Mouse (Mus musculus) embryonic facial prominence, embryonic 13.5 days (tissue): ENCODE measurements around the gene Tdg. TPM values are rescaled to one million over a fixed set of nuclear protein-coding genes. Genes with fewer than 3 reads are reported as not detected.
A peak's percentile ranks its signal among the peaks of the same experiment; 100 is the strongest.

ENCODE experiments used
- ATAC-seq: fragments of 200-750 bp; cut with Nextera tagmentation; 2 replicates; pipeline ENCODE4 v1.8.0; 2017; ENCODE audit warnings: low read depth; ENCODE audit not compliant: insufficient number of reproducible peaks, insufficient read depth, low FRiP score, low TSS enrichment
- H3K27ac ChIP-seq: fragments of 300-500 bp; sonication (generic); 2 replicates; pipeline ENCODE4 v1.5.1; 2015; ENCODE audit warnings: moderate library complexity, mild to moderate bottlenecking, inconsistent platforms
- H3K27me3 ChIP-seq: fragments of 300-500 bp; sonication (generic); 2 replicates; pipeline ENCODE4 v1.6.1; 2015; ENCODE audit warnings: mild to moderate bottlenecking, inconsistent platforms
- H3K36me3 ChIP-seq: fragments of 300-500 bp; sonication (generic); 2 replicates; pipeline ENCODE4 v1.6.1; 2015; ENCODE audit warnings: mild to moderate bottlenecking, inconsistent platforms
- H3K4me1 ChIP-seq: fragments of 300-500 bp; sonication (generic); 2 replicates; pipeline ENCODE4 v1.6.1; 2015; ENCODE audit warnings: inconsistent platforms
- H3K4me2 ChIP-seq: fragments of 300-500 bp; sonication (generic); 2 replicates; pipeline ENCODE4 v1.6.1; 2015; ENCODE audit warnings: moderate library complexity, mild to moderate bottlenecking, inconsistent platforms
- H3K4me3 ChIP-seq: fragments of 300-500 bp; sonication (generic); 2 replicates; pipeline ENCODE4 v1.5.1; 2015; ENCODE audit warnings: mild to moderate bottlenecking, inconsistent platforms
- H3K9ac ChIP-seq: fragments of 300-500 bp; sonication (generic); 2 replicates; pipeline ENCODE4 v1.6.1; 2015; ENCODE audit warnings: mild to moderate bottlenecking, inconsistent platforms
- H3K9me3 ChIP-seq: fragments of 300-500 bp; sonication (generic); 2 replicates; pipeline ENCODE4 v1.6.1; 2016; ENCODE audit warnings: inconsistent platforms
- whole genome bisulfite sequencing: fragments of 180-500 bp; shearing (Covaris S2); methylation state at CpG from one replicate; pipeline ENCODE4 v1.1.7; 2015; ENCODE audit warnings: mixed read lengths; 5-methylcytosine and 5-hydroxymethylcytosine counted together
- polyA plus RNA-seq: library from polyadenylated mRNA; unstranded; fragments of >200 nt; fragmentation: Nextera tagmentation; extraction: Ambion mirVana; gene quantifications from 2 replicates; pipeline ENCODE4 v1.2.1, GENCODE M21; 2015

Tdg gene
- polyA plus RNA-seq, 1 experiment from 2014 or later = 156 TPM

- 1% methylated on average over 37 of the region's 42 CpGs for WGBS
- peak overlapping the region; percentile 83 for H3K27ac ChIP-seq
- H3K4me2 ChIP-seq = peak overlapping the region; percentile 85
- no peaks in the 10 kb centered on the region for H3K9me3 ChIP-seq
- peaks cover 13% of the 10 kb centered on the region for H3K4me1 ChIP-seq
- H3K36me3 ChIP-seq = peaks cover 8% of the 10 kb centered on the region; the same call in 1 of the 2 replicates
- ATAC-seq = peak; percentile 90
- peak overlapping the region; percentile 86 for H3K9ac ChIP-seq
- no peaks in the 10 kb centered on the region for H3K27me3 ChIP-seq
- peak overlapping the region; percentile 94 for H3K4me3 ChIP-seq
Measured at GRCm38 (mm10) chr10:82698712-82699261, 69.2 kb downstream of the Tdg start.

- no peaks in the 10 kb centered on the region for H3K9me3 ChIP-seq
- peak; percentile 76 for ATAC-seq
- H3K9ac ChIP-seq = peak overlapping the region; percentile 86
- H3K4me1 ChIP-seq = peaks cover 13% of the 10 kb centered on the region
- peak overlapping the region; percentile 85 for H3K4me2 ChIP-seq
- H3K27me3 ChIP-seq = no peaks in the 10 kb centered on the region
- peak overlapping the region; percentile 83 for H3K27ac ChIP-seq
- under 1% methylated on average over 57 of the region's 59 CpGs for WGBS
- H3K36me3 ChIP-seq = peaks cover 12% of the 10 kb centered on the region
- H3K4me3 ChIP-seq = peak overlapping the region; percentile 94
Measured at GRCm38 (mm10) chr10:82699296-82699941, 69.8 kb downstream of the Tdg start.

Other genes with a start within 250 kb of the Tdg start
- gene Gm1553, start 137.2 kb upstream of the Tdg start, polyA plus RNA-seq = not detected in 2 replicates
- gene 1190007I07Rik, start 6.6 kb upstream of the Tdg start, polyA plus RNA-seq = 39.7 and 43.2 TPM in 2 replicates
- gene Glt8d2, start 60.8 kb downstream of the Tdg start, polyA plus RNA-seq = 14.4 and 15.3 TPM in 2 replicates
- 44.5 and 45.5 TPM in 2 replicates for gene Hcfc2, start 66.3 kb downstream of the Tdg start, polyA plus RNA-seq
- 57.3 and 65.6 TPM in 2 replicates for gene Nfyb, start 134.3 kb downstream of the Tdg start, polyA plus RNA-seq
- gene Txnrd1, start 204.1 kb downstream of the Tdg start, polyA plus RNA-seq = 99.4 and 99.8 TPM in 2 replicates
- gene Eid3, start 236.8 kb downstream of the Tdg start, polyA plus RNA-seq = 0.33 and 0.67 TPM in 2 replicates